Mouse (Mus musculus): ENCODE measurements around the gene Elfn2. TPM values are rescaled to one million over a fixed set of nuclear protein-coding genes. Genes with fewer than 3 reads are reported as not detected.

Gene Elfn2
- polyA plus RNA-seq, 1 experiment = 0.16 TPM

DNA sequence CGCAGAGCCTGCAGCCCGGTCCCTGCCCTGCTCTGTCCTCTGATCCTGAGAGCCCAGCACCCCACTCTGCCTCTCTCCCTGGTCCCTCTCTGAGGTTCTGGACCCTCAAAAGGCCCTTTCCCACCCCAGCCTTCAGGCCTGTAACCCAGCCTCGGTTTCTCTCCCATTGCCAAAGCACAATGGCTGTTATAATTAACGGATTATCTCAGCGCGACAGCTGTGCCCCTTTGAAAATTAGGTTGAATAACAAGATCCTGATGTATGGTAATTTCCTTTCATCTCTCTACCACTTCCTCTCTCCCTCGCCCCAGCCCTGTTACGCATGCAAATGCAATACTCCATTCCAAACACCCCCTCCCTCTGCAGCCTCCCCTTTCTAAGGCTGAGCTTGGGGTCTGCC is 35.1 kb downstream of the Elfn2 start:
- DNase-seq (ENCODE audit: low read depth) = no peak

DNA sequence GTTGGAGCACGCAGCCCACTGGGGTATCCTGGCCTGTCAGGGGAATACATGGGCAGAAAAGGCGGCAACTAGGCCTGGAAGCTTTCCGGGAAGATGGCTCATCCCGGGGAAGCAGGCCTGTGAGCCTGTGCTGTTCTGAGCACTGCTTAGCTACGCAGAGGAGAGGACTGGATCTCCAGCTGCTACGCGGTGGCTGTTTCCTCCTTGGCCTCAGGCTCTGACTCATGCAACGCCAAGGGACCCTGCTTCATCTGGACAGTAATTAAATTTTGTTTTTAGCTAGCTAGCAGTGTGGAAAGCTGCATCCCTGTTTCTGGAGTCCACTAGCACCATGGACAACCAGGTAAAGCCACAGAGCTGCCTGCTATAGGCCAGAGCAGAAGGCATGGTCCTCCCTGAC is 36.8 kb downstream of the Elfn2 start:
- DNase-seq (ENCODE audit: low read depth) = no peak

DNA sequence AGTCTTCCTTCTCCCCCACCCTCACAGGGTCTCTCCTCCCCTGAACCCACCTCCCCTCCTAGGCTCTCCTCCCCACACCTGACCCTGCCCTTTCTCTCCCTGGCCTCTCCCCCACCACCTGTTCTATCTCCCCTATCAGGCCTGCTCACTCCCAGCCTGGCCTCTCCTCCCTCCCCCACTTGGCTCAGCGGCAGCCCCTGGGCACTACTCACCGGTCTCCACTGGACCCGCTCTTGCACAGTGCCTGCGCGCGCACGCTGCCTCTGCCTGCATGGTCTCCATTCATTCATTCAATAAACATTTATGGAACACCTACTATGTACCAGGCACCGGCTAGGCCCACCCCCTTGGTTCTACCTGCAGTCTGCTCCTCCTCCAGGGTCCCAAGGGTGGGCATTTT is 37.3 kb downstream of the Elfn2 start:
- no peak for DNase-seq (ENCODE audit: low read depth)

DNA sequence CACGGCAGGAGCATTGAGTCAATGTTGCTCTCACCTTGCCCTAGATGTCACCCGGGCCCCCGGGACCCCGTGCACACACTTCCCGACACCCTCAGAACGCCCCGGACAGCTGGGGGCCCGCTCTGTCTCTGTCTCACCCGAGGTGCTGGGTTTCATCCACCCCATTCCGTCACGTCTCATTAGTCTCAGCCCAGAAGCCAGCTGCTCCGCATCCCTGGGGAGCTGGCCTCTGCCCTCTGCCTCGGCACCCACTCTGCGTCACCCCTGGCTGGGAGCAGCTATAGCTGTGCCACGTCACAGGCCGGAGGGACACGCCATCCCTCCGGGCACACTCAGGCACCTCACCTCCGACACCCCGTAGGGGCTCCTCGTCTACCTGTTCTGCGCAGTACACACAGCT is 38.3 kb downstream of the Elfn2 start:
- no peak for DNase-seq (ENCODE audit: low read depth)

DNA sequence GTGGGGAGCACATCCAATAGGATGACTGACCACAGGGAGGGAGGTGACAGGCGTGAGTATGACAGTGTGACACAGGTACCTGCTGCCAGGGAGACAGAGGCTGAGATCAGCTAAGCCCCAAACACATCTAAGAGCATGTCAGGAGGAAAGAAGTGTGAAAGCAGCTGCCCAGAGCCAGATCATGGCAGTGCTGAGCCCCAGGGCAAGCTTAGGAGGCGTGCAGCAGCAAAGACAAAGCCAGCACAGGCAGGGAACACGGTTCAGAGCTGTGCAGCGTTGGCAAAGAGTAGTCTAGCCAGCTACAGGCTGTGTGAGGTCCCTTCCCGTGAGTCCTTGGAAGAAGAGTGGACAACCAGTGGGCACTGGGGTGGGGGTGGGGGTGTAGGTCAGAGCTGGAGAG is 40.9 kb downstream of the Elfn2 start:
- DNase-seq (ENCODE audit: low read depth) = no peak

DNA sequence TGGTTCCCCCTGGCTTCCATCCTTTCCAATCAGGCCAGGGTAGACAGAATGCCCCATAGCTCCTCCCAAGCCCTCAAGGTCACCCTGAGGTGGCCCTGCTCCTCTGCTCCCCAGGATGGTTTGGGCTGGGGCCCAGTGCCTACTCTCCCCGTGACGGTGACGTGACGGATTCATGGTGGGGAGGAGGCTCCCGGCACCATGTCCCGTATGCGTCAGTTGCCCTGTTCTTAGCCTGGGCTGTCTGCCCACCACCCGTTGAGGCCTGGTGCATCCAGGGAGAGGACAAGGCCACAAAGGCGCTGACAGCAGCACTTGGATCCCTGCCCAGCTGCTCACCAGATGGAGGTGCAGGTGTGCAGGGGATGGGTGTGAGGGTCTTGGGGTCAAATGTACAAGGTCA is 41.6 kb downstream of the Elfn2 start:
- no peak for DNase-seq (ENCODE audit: low read depth)

DNA sequence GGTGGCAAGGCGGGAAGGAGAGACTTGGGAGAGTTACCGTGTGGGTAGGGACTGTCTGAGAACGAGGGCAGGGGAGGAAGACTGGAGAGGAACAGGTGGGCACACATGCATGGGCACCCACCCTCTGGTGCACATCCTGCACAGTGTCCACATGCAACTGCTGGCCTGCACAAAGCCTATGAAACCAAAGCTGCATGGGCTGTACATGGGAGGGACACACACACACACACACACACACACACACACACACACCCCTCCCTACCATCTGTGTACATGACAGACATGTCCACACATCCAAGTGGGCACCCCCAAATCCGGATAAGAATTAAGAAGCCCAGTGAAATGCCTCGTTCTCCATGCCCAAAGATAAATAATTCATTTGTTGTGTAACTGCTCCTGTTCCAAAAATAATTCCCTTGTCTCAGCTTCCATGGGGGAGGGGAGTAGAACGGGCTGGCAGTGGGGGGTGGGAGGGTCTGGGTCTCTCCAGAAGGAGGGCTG is 43.6 kb downstream of the Elfn2 start:
- DNase-seq (ENCODE audit: low read depth) = no peak

DNA sequence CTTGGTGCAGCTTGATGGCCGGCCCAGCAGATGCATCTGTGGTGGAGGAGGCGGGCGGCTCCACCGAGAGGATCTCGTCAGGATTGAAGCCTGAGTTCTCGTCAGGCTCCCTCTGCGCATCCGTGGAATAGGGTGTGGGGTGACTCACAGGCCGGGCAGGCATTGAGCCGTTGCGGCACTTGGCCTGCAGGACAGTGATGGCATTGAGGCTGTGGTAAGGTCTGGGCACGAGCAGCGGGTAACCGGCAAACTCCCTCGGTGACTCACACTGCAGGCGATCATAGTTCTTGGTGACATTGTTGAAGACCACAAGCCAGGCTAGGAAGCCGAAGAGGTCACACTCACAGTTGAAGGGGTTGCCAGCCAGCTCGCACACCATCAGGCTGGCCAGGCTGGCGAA is 45.1 kb downstream of the Elfn2 start:
- DNase-seq (ENCODE audit: low read depth) = no peak

DNA sequence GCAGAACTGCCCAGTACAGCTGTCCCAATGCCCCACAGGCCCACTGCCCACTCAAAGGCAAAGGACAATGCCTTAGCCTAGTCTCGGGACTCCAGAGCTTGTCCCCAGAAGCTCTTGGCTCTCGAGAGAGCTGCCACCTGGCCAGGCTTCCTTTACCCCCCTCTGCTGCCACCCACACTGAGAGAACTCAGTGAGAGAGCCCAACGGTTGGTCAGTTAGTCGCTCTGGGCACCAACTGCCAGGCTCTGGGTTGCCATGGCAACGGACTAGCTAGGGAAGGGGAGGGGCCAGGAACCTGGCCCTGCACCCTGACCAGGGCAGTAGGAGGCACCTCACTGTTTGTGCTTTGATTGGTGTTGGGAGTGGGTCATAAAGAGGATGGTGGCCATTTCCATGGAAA is 48.2 kb downstream of the Elfn2 start:
- DNase-seq (ENCODE audit: low read depth) = no peak

DNA sequence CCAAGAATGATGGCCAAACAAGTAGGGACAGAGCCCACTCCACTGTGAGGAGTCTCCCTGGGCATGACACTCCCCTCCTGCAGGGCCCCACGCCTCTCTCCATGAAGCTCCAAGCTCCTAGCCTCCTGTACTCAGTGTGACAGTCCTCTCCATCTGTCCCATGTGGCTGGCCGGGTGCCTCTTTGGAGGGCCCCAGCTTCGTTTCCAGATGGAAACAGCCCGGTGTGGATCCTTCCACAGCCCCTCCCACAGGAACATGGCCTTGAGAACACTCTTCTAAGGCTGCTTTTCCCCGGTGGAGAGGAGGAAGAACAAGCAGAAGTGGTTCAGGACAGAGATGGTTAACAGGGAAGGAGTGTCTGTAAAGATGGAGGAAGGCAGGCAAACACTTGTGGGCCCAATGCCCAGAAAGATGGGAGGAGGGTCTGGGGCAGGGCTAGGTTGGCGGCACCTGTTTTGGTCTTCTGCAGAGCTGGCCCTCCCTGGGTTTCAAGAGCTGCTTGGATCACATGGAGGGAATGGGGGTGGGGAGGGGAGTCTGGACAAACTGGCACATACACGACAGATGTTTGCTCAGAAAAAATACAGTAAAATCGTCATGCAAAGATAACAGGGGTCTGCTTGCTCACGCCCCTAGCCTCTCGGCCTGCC is 49.2 kb downstream of the Elfn2 start:
- no peak for DNase-seq (ENCODE audit: low read depth)

DNA sequence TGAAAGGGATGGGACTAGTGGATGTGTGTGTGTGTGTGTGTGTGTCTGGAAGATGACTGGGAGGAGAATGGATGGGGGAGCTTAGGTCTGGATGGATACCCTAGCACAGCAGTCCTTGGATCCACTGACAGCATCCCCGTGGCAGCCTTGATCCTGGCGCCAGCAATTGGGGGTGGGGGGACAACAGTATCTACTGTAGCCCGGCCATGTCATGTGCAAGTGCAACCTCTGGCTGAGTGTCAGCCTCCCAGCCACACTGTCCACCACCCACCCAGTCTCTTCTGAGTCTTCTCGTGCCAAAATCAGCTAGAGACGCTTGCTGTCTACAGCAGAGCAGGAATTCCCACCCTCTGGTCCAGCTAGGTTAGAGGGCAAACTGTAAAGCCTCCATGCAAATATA is 54.3 kb downstream of the Elfn2 start:
- DNase-seq (ENCODE audit: low read depth) = no peak

DNA sequence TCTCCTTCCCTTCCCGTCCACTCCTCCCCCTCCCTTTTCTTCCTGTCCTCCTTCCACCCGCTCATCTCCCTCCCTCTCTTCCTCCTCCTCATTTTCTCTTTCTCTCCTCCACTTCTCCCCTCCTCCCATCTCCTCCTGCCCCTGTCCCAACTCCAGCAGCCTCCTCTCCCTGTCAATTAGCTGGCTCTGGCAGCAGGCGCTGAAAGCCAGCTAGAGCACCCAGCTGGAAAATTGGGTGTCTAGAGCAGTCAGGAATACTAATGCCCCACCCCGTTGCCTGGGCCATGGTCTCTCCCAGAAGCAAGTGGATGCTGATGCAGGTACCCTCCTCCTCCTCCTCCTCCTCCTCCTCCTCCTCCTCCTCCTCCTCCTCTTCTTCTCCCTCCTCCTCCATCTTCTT is 67.4 kb downstream of the Elfn2 start:
- DNase-seq (ENCODE audit: low read depth) = no peak

DNA sequence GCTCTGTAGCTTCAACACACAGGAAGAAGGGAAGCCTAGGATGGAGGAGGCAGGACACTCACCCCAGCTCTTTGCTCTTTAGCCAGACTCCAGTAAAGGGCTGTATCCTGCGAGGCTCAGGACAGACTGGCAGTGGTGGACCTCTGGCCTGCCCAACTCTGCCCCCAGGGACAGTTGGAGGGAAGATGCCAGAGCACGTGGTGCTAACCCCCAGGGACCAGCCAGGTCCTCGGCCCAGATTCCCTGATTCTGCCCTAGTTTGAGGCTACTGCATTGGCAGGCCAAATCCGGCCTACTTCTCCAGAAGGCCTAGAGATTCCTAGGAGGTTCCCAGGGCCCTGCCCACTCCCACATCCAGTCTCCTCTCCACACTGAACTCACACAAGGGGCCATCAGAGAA is 70.8 kb downstream of the Elfn2 start:
- no peak for DNase-seq (ENCODE audit: low read depth)

DNA sequence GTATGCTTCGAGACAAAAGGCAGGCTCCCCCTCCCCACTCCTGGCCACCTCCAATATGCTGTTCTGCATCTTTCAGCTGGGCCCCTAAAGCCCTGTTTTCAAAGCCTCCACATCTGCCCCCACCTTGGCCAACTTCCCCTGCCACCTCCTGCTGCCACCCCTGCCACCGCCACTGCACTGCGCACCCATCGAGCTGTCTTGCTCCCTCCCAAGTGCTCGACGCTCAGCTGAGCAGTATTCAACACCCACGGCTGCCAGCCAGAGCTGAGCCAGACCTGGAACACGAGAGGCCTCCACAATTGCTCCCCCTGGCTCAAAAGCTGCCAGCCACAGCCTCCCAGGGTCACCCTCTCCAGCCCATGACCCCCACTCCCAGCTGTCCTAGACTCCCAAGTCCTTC is 74.0 kb downstream of the Elfn2 start:
- no peak for DNase-seq (ENCODE audit: low read depth)

DNA sequence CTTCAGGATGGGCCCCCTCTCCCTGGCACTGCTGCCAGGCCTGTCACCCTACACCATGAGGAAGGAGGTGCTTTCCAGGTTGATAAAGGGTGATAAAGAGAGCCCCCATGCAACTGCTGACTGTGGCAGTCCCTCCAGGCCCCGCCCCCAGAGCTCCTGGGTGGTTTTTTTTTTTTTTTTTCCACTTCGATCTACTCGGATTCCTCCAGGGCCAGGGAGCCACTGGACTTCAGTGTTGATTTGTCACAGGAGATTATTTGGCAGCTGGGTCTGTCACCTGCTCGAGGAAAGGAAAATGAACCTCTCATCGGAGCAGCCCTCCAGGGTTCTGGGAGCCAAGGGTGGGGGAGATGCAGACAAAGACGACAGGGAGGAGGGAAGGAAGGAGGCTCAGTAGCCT is 74.9 kb downstream of the Elfn2 start:
- no peak for DNase-seq (ENCODE audit: low read depth)

DNA sequence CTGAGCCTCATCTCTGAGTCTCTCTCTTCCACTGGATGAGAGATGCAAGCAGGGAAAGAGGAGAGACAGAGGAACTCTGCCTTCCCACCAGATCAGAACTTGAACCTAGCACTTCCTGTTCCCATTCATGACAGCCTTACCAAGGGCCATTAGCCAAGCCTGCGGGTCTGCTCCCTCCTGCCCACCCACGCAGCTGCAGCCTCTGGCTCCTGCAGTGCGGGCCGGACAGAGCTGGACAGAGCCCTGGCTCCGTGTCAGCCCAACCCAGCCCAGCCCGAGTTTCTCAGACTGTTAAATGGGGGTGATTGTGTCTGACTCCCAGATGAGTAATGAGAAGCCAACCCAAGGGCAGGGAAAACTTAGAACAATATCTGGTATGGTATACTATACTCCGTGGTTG is 83.3 kb downstream of the Elfn2 start:
- no peak for DNase-seq (ENCODE audit: low read depth)

DNA sequence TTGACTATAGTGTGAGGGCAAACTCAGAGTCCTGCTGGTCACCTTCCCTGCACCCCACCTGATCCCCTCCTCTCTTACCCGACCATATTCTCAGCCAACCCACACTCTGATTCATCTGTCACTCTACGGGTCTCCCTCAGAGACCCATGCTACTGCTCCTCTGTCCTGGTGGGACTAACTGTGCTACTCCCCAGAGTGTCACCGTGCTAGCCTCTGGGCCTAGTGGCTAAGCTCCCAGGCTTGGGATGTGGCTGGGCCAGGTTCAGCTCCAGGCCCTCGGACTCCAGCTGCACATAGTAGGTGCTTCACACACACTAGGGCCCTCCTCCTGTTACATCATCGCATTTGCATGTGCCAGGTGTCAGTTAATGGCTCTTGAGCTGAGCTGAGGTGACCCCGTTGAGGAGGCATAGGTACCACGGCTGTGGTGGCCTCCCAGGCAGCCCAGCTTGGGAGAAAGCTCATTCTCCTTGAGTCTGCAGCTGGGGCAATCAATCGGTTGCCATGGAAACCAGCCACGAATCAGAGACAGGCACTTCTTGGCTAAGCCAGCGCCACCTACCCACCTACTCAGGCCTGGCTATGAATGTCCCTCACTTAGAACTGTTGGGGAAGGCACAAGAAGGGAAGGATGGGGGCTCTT is 84.4 kb downstream of the Elfn2 start:
- no peak for DNase-seq (ENCODE audit: low read depth)

DNA sequence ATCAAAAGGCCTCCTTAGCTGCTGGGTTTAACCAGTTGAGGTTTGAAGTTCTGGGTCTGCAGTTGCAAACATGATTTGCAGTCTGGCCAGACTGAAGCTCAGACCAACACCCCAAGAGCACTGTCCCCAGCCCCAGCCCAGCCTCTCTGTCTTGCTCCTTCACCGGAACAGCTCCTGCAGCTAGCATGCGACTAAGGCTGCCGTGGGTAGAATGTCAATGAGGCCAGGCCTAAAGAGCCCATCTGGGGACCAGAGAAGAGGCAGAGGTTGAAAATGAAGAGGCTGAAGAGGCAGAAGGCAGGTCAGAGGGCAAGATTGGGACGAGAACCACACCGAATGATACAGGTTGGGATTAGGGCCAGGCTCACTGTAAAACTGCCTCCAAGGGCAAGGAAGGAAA is 85.2 kb downstream of the Elfn2 start:
- no peak for DNase-seq (ENCODE audit: low read depth)

DNA sequence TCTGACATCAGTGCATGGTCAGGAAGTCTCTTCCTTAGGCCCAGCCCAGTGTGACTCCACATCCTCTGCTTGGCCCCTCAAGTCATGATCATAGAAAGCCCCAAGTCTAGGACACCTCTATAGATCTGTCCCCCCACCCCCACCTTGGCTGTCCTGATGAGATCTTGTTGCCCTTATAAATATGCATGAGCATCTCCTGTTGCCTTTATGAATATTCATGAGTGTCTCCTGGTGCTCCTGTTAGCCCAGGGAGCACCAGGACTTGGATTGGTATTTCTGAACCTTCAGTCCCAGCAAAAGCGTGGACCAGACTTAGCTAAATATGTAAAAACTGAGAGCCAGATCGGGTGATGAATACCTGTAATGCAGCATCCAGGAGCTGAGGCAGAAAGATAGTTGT is 86.2 kb downstream of the Elfn2 start:
- DNase-seq (ENCODE audit: low read depth) = no peak

DNA sequence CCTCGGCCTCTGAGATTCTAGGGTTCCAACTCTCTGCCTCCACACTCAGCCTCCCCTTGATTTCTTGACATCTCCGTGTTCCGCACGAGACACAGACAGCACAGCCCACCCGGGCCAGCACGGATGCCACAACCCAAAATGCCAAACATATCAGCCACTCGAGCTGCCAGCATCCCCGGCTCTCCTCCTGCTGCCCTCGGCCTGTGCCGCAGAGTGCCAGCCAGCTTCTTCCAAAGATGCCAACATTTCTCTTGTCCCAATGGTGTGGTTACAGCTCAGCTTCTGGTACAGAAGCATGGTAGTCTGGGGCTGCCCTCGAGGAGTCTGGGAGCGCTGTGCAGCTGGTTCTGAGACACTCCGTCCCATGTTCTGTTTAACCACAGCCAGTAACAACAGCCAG is 92.3 kb downstream of the Elfn2 start:
- DNase-seq (ENCODE audit: low read depth) = no peak

DNA sequence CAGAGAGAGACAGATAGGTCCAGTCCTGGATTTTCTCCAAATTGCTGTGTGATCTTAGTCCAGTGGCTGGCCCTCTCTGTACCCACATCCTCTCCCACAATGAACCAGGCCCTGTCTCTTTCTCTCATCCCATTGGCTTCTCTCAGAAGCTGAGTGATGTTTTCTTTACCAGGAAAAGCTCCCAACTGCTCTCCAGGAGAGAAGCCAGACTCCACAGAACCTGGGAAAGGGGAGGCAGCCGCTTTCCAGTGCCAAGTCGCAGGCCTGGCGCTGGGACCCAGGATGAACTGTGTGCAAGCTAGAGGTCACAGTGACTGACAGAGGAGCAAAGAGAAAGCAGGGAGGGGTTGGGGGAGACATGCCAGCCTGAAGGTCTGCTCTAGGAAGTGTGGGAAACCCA is 93.6 kb downstream of the Elfn2 start:
- no peak for DNase-seq (ENCODE audit: low read depth)

DNA sequence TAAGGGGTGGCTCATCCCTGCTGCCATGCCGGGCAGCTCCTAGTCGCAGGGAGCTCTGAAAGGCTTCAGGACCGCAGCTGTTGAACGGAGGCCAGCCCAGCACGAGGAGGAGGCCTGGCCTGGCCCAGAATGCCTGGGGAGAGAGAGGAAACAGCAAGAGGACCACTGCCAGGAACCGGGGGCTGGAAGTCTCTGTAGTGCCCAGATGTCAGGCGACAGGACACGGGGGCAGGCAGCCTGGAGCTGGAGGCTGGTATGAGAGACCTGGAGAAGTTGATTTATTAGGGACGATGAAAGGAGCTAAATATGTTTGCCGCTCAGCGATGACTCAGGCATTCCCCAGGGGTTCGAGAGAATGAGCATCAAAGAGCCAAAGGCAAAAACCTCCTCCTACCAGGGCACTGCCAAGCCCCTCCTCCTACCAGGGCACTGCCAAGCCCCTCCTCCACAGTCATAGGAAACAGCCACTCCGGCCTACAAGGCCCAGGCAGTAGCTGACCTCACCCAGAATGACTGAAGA is 94.1 kb downstream of the Elfn2 start:
- DNase-seq (ENCODE audit: low read depth) = peak; percentile 4

DNA sequence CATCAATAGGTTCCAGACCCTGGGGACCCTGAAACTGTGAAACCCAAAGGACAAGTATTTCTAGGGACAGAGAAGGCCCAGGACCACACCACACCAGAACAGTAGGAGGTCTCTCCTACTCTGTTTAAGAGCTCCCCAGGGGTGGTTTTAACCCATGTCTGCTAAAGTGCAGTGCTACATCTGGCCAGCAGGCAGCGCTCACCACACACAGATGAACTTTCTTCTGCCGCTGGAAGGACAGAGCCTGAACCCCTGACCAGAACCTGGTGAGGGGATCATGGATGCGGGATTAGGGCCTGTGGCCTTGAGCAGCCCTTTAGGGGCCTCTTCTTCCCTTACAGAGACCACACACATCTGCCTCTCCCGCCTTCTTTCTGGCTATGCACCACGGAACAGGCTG is 95.1 kb downstream of the Elfn2 start:
- DNase-seq (ENCODE audit: low read depth) = no peak

All from gonadal fat pad, adult 2 months (tissue).